8 mouse cellular contexts compared by ENCODE assay signal in the genomic region with DNA sequence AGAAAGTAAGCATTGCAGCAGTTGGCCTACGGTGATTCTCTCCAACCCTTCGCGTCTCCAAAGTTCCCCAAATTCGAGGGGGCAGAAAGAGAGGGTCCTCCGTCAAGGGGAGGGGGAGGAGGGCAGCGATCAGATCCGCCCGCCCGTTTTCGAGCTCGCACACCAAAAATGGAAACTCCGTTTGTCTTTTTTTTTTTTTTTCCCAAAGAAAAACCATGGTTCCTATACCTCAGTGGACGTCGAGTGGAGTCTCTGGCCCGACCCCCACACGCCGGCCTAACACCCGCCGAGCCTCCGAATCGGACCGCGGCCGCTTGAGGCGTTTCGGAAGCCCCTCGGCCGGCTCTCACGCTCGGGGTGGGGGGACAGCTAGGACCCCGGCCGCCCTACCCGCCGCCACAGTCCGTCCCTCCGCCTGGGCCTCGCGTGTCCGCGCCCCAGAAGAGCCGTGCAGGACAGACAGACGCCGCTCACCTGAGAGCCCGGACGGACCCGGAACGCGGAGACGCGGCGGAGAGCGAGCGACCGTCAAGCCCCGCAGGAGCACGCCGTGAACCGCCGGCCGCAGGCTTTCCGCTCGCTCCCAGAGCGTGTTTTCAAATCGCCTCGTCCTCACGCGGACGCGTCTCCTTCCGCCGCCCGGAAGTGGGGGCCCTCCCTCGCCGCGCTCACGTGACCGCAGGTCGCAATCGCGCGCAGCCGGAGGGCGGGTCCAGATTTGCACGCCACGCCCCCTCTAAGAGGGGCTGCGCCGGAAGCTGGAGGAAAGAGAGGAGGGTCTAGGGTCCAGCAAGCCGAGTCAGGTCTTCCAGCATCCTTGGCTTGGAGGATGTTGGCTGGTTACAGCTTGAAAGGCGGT. TPM values are rescaled to one million over a fixed set of nuclear protein-coding genes. Genes with fewer than 3 reads are reported as not detected.
DNase-seq lines count a peak whose midpoint lies in the region; ATAC-seq and TF ChIP-seq lines count a peak whose summit lies in the region.

A gene (minus strand): TSS at position 668 of the 859 bp plus-strand sequence.

- H3K9ac ChIP-seq in MEL (ENCODE audit: control insufficient read depth, low read depth, low read length, poor library complexity, severe bottlenecking) = peak within 1 kb of the TSS; percentile 95
- peak within 1 kb of the TSS; percentile 87 for H3K9ac ChIP-seq in forebrain, postnatal 0 days
- peak within 1 kb of the TSS; percentile 83 for H3K9ac ChIP-seq in lung, embryonic 15.5 days

- ATAC-seq in forebrain, postnatal 0 days = peak; percentile 99
- peak; percentile 97 for ATAC-seq in lung, embryonic 15.5 days (ENCODE audit: borderline replicate concordance, extremely low read depth, low FRiP score, low TSS enrichment)

- no peak for TF ChIP-seq CTCF in MEL (IDR thresholded peaks at IDR 0.05 in 2 of 3, conservative IDR thresholded peaks at IDR 0.05 in 1 of 3; ENCODE audit: control insufficient read depth in 1 of 3, insufficient read depth in 1 of 3, low read depth in 2 of 3, low read length in 3 of 3, poor library complexity in 1 of 3, severe bottlenecking in 1 of 3)
- no peak for TF ChIP-seq CTCF in cerebellum, adult 2 months (IDR thresholded peaks at IDR 0.05; ENCODE audit: borderline replicate concordance, insufficient read depth, low read depth, low read length)
- no peak for TF ChIP-seq CTCF in forebrain, postnatal 0 days (IDR thresholded peaks at IDR 0.05; ENCODE audit: low read depth)

- H3K27ac ChIP-seq in MEL (ENCODE audit: control insufficient read depth, low read depth, low read length) = peak within 1 kb of the TSS; percentile 53
- H3K27ac ChIP-seq in cerebellum, adult 2 months (ENCODE audit: insufficient read depth, low read length) = no peak within 1 kb of the TSS
- H3K27ac ChIP-seq in forebrain, postnatal 0 days (ENCODE audit: low read depth, low read length) = no peak within 1 kb of the TSS
- peak within 1 kb of the TSS; percentile 49; the same call in 1 of the 2 replicates for H3K27ac ChIP-seq in lung, embryonic 15.5 days

- DNase-seq in MEL (ENCODE audit: low read depth, low spot score) = peak; percentile 94
- peak; percentile 83 to 85 for DNase-seq in cerebellum, adult 2 months
- DNase-seq in forebrain, postnatal 0 days = peak; percentile 94
- peak; percentile 94 for DNase-seq in heart, postnatal 4 days
- DNase-seq in layer of hippocampus, adult 8-10 months (ENCODE audit: low spot score in 2 of 2) = peak; percentile 78 to 83
- peak; percentile 82 for DNase-seq in ovary, adult 18-20 months (ENCODE audit: low spot score)
- DNase-seq in thymus, postnatal 0 days (ENCODE audit: low spot score) = peak; percentile 94

- peak; percentile 64 to 90 for TF ChIP-seq POLR2A in MEL (IDR thresholded peaks at IDR 0.05; ENCODE audit: control insufficient read depth in 1 of 2, insufficient read depth in 1 of 2, low read depth in 1 of 2, low read length in 2 of 2, poor library complexity in 1 of 2)
- TF ChIP-seq POLR2A in cerebellum, adult 2 months (IDR thresholded peaks at IDR 0.05; ENCODE audit: borderline replicate concordance, insufficient read depth, low read length) = peak; percentile 51

- H3K36me3 ChIP-seq in MEL (ENCODE audit: control insufficient read depth in 1 of 2, insufficient read depth in 2 of 2, low read length in 2 of 2) = peaks cover 19 to 23% of the 10 kb centered on the region in 2 experiments
- peaks cover 8% of the 10 kb centered on the region for H3K36me3 ChIP-seq in forebrain, postnatal 0 days (ENCODE audit: insufficient read depth)
- H3K36me3 ChIP-seq in lung, embryonic 15.5 days = peaks cover 8% of the 10 kb centered on the region

- under 1% methylated on average over 89 of the region's 89 CpGs for WGBS in cerebellum, adult 2 months
- WGBS in forebrain, postnatal 0 days = 3% methylated on average over 89 of the region's 89 CpGs
- under 1% methylated on average over 86 of the region's 89 CpGs for WGBS in lung, embryonic 15.5 days

- peak within 1 kb of the TSS; percentile 100 for H3K4me3 ChIP-seq in MEL (ENCODE audit: control insufficient read depth in 1 of 2, insufficient read depth in 1 of 2, low read depth in 2 of 2, low read length in 2 of 2)
- H3K4me3 ChIP-seq in cerebellum, adult 2 months (replicated peaks; ENCODE audit: insufficient read depth, low read depth, low read length) = peak within 1 kb of the TSS; percentile 95
- peak within 1 kb of the TSS; percentile 91 for H3K4me3 ChIP-seq in forebrain, postnatal 0 days (ENCODE audit: low read depth, low read length)
- H3K4me3 ChIP-seq in lung, embryonic 15.5 days = peak within 1 kb of the TSS; percentile 74

- peak within 1 kb of the TSS; percentile 85 for H3K4me2 ChIP-seq in forebrain, postnatal 0 days (ENCODE audit: low read depth)
- peak within 1 kb of the TSS; percentile 76 for H3K4me2 ChIP-seq in lung, embryonic 15.5 days

- peaks cover 5 to 10% of the 10 kb centered on the region in 2 experiments; a peak in 3 of 4 replicates for H3K4me1 ChIP-seq in MEL (ENCODE audit: control insufficient read depth in 1 of 2, insufficient read depth in 2 of 2, low read length in 2 of 2)
- H3K4me1 ChIP-seq in cerebellum, adult 2 months (ENCODE audit: control insufficient read depth, insufficient read depth, low read length) = no peaks in the 10 kb centered on the region
- peaks cover 7% of the 10 kb centered on the region; the same call in 1 of the 2 replicates for H3K4me1 ChIP-seq in forebrain, postnatal 0 days (ENCODE audit: insufficient read depth)
- H3K4me1 ChIP-seq in lung, embryonic 15.5 days = peaks cover 14% of the 10 kb centered on the region

- no peak for TF ChIP-seq RAD21 in MEL (IDR thresholded peaks at IDR 0.05; ENCODE audit: low read depth, low read length)

- no peaks in the 10 kb centered on the region; a peak in 1 of 4 replicates for H3K27me3 ChIP-seq in MEL (ENCODE audit: control insufficient read depth in 1 of 2, insufficient read depth in 2 of 2, low read length in 2 of 2)
- no peaks in the 10 kb centered on the region for H3K27me3 ChIP-seq in cerebellum, adult 2 months (ENCODE audit: control insufficient read depth, insufficient read depth, low read length)
- H3K27me3 ChIP-seq in forebrain, postnatal 0 days (ENCODE audit: insufficient read depth, low read length) = no peaks in the 10 kb centered on the region
- no peaks in the 10 kb centered on the region for H3K27me3 ChIP-seq in lung, embryonic 15.5 days

- H3K79me2 ChIP-seq in MEL (ENCODE audit: control insufficient read depth, insufficient read depth, low read length, poor library complexity) = peaks cover 33% of the 10 kb centered on the region

- TF ChIP-seq EP300 in MEL (IDR thresholded peaks at IDR 0.05; ENCODE audit: low read depth in 1 of 2, low read length in 2 of 2) = peak in 1 of 2 experiments; percentile 54; a peak in 2 of 4 replicates

- no peaks in the 10 kb centered on the region for H3K9me3 ChIP-seq in MEL (replicated peaks; ENCODE audit: insufficient read depth, low read length)
- H3K9me3 ChIP-seq in forebrain, postnatal 0 days (ENCODE audit: low read length) = no peaks in the 10 kb centered on the region
- no peaks in the 10 kb centered on the region for H3K9me3 ChIP-seq in lung, embryonic 15.5 days

TF ChIP-seq in MEL, 35 proteins besides CTCF, POLR2A, EP300 and RAD21 (continues in another document):
- TF ChIP-seq ETS1 (IDR thresholded peaks at IDR 0.05; ENCODE audit: low read depth, low read length) = peak; percentile 61; the same call in 1 of the 2 replicates
- TF ChIP-seq ZMIZ1 (IDR thresholded peaks at IDR 0.05; ENCODE audit: low read depth, low read length) = peak; percentile 66; the same call in 1 of the 2 replicates
- TF ChIP-seq ELF1 (IDR thresholded peaks at IDR 0.05; ENCODE audit: low read depth, low read length) = peak; percentile 90
- TF ChIP-seq POLR2AphosphoS2 (IDR thresholded peaks at IDR 0.05; ENCODE audit: low read length) = peak; percentile 69; the same call in 1 of the 2 replicates
- peak; percentile 96 for TF ChIP-seq BHLHE40 (IDR thresholded peaks at IDR 0.05; ENCODE audit: borderline replicate concordance, low read depth, low read length)
- peak; percentile 53 to 91; a peak in 3 of 4 replicates for TF ChIP-seq USF2 (IDR thresholded peaks at IDR 0.05; ENCODE audit: borderline replicate concordance in 1 of 2, insufficient read depth in 1 of 2, low read depth in 1 of 2, low read length in 2 of 2)
- no peak for TF ChIP-seq GATA1 (IDR thresholded peaks at IDR 0.05; ENCODE audit: low read depth, low read length)
- TF ChIP-seq GABPA (IDR thresholded peaks at IDR 0.05; ENCODE audit: low read depth, low read length) = no peak
- no peak for TF ChIP-seq JUND (IDR thresholded peaks at IDR 0.05; ENCODE audit: low read depth, low read length)
- TF ChIP-seq POLR2AphosphoS5 (IDR thresholded peaks at IDR 0.05; ENCODE audit: borderline replicate concordance, low read depth, low read length) = no peak
- peak; percentile 76 for TF ChIP-seq NRF1 (IDR thresholded peaks at IDR 0.05; ENCODE audit: insufficient read depth, low read depth, low read length, poor library complexity, severe bottlenecking)
- TF ChIP-seq KAT2A (conservative IDR thresholded peaks at IDR 0.05; ENCODE audit: low read depth, low read length) = no peak; the same call in 1 of the 2 replicates
- no peak for TF ChIP-seq ZC3H11A (IDR thresholded peaks at IDR 0.05; ENCODE audit: low read depth, low read length)
- peak; percentile 92 for TF ChIP-seq MXI1 (IDR thresholded peaks at IDR 0.05; ENCODE audit: low read depth, low read length)
- TF ChIP-seq NELFE (IDR thresholded peaks at IDR 0.05; ENCODE audit: low read depth, low read length) = peak; percentile 82
- TF ChIP-seq TAL1 (IDR thresholded peaks at IDR 0.05; ENCODE audit: low read length) = no peak
- peak; percentile 68; the same call in 1 of the 2 replicates for TF ChIP-seq TBP (IDR thresholded peaks at IDR 0.05; ENCODE audit: low read depth, low read length)
- no peak; the same call in 1 of the 2 replicates for TF ChIP-seq RCOR1 (IDR thresholded peaks at IDR 0.05; ENCODE audit: low read depth, low read length)
- TF ChIP-seq SIN3A (IDR thresholded peaks at IDR 0.05; ENCODE audit: low read length) = peak; percentile 90
- TF ChIP-seq TCF12 (IDR thresholded peaks at IDR 0.05; ENCODE audit: low read depth, low read length) = peak; percentile 72

RNA-seq across cellular contexts. Expression of the gene that starts here (rescaled TPM):
- 51.6 and 52.5 TPM in 2 replicates for total RNA-seq in MEL (2012; rRNA removed)
- 100 to 1,000 TPM in 1 of 2 experiments, 10 to 100 TPM in 1; 41.9 to 184 TPM for polyA plus RNA-seq in MEL (2012; ENCODE audit: insufficient read depth in 1 of 2, insufficient read length in 2 of 2, low read depth in 1 of 2, low replicate concordance in 2 of 2, missing spikeins in 1 of 2)
- 15.2 and 17.2 TPM in 2 replicates for polyA plus RNA-seq in cerebellum, adult 2 months (2012; rRNA removed)
- total RNA-seq in forebrain, postnatal 0 days (2014; rRNA removed) = 31.1 and 39.5 TPM in 2 replicates
- 21.4 and 22.0 TPM in 2 replicates for polyA plus RNA-seq in forebrain, postnatal 0 days (2015; fragmentation: Nextera tagmentation; extraction: Ambion mirVana)
- 10 to 100 TPM; 15.6 to 16.5 TPM for total RNA-seq in heart, postnatal 4 days (2021)
- 10 to 100 TPM; 22.5 to 36.6 (median 30.4) TPM for total RNA-seq in layer of hippocampus, adult 8-10 months (2022)
- polyA plus RNA-seq in lung, embryonic 15.5 days (2015; fragmentation: Nextera tagmentation; extraction: Ambion mirVana) = 50.1 and 51.0 TPM in 2 replicates
- polyA plus RNA-seq in thymus, postnatal 0 days (2015; fragmentation: Nextera tagmentation; extraction: Ambion mirVana) = 44.0 and 46.6 TPM in 2 replicates

Comparison
In these comparisons a context has a peak if more than half of its experiments do, and no peak if none do; other contexts are left out.
1. H3K27ac ChIP-seq: peak in MEL (single experiment) and lung, embryonic 15.5 days (single experiment); none in cerebellum, adult 2 months (single experiment) and forebrain, postnatal 0 days (single experiment).
2. Peak in every context shown above with its lines, with median percentiles within 50 percentile points of each other: DNase-seq, H3K4me3 ChIP-seq and H3K9ac ChIP-seq.